Mouse (Mus musculus) adrenal gland (tissue): Measurements from ENCODE around the gene Gmpr.

ENCODE experiments used
- intact Hi-C: fragments of 180-260 bp; cut with DNase I; formaldehyde crosslinking; loops from one replicate; pipeline ENCODE4 v1.15.1; 2025

The Gmpr gene

GRCm38 (mm10) chr13:45595416-45595815 is 88.2 kb downstream of the Gmpr start:
- intact Hi-C loops, result no loop called here

DNA sequence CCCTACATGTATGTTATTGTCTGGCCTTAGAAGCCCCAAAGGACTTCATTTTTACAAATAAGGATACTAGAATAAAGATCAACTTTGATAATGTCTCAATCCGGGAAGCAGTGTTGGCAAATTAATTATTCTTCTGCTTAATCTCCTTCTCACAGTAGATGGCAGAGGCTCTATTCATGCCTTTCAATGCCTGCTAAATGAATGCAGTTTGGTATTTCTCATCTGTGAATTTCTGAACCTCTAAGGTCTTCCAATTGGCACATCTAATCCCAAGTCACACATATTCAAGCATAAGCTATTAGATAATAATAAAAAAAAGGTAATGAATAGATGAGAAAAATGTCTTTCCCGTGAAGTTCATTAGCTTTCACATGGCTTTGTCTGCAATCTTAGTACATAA is 92.6 kb downstream of the Gmpr start:
- intact Hi-C loops, result no loop called here

DNA sequence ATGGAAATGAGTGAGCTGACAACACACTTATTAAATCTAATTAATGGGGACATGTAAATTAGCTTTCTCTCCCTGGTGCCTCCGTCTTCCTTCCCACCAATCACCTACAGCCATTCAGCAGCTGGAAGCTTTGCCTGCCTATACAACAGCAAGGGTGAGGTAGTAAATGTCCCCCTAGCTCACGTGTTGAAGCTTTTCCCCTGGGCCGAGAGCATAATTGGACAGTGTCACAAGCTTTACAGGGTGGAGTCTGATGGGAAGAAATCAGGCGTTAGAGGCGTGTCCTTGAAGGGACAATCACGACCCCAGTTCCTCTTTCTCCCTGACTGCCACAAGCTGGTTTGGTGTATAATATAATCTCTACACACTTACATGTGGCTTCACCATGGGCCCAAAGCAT is 93.2 kb downstream of the Gmpr start:
- intact Hi-C loops, result no loop called here
